In the genomic region with DNA sequence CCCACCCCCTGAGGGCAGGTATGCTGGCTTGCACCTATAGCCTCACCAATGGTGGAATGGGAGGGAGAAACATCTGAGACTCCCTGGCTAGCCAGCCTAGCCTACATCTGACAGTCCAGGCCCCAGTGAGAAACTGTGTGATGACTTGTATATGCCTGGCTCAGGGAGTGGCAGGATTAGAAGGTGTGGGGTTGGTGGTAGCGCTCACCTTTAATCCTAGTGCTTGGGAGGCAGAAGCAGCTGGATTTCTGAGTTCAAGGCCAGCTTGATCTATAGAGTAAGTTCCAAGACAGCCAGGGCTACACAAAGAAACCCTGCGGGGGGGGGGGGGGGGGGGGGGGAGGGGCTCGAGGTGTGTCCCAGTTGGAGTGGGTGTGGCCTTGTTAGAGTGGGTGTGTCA, we compare ENCODE assay signal across 13 mouse cellular contexts.
"Had no signal": no experiment of that assay in that cellular context is flagged by ENCODE, and none has a peak within 500 bp of the region (broad histone marks: within the 10 kb centered on the region; RNA-seq: fewer than 3 reads in every experiment).

No protein-coding gene starts in this region.

- H3K4me3 ChIP-seq: liver, embryonic 15.5 days had no signal

- H3K27me3 ChIP-seq: liver, embryonic 15.5 days had no signal

- H3K27ac ChIP-seq: kidney, postnatal 0 days; liver, embryonic 15.5 days; stomach, postnatal 0 days had no signal

- ATAC-seq: lung, postnatal 0 days had no signal

- DNase-seq: kidney, adult 11 months; kidney, adult 9 months; kidney, postnatal 36 days; layer of hippocampus, adult 9-11 months; lung, adult 2 months; lung, postnatal 36 days; thymus, postnatal 4 days had no signal

- H3K4me2 ChIP-seq: liver, embryonic 11.5 days; liver, embryonic 15.5 days; midbrain, embryonic 11.5 days had no signal

- H3K9ac ChIP-seq: liver, embryonic 15.5 days had no signal

- H3K36me3 ChIP-seq: liver, embryonic 15.5 days had no signal

- H3K9me3 ChIP-seq: liver, embryonic 15.5 days had no signal
